Mouse (Mus musculus) T-cell, adult 2 months (primary cell): ENCODE results near the gene Qdpr.

Source experiments
- DNase-seq: peaks from one replicate; pipeline ENCODE4 v3.0.0; 2022; ENCODE audit warnings: low spot score

The Qdpr gene

GRCm38 (mm10) chr5:45384034-45384812 lies 65.8 kb downstream of the Qdpr start:
- DNase-seq: no peak
